Mouse (Mus musculus): ENCODE results near the gene Timm8a1.

Gene Timm8a1

GRCm38 (mm10) chrX:134541145-134541954, at the start of gene Timm8a1:
Gene Timm8a1, minus strand, starts transcription at chrX:134541865.
- peak; percentile 65 for DNase-seq (ENCODE audit: low read depth, low spot score)

DNA sequence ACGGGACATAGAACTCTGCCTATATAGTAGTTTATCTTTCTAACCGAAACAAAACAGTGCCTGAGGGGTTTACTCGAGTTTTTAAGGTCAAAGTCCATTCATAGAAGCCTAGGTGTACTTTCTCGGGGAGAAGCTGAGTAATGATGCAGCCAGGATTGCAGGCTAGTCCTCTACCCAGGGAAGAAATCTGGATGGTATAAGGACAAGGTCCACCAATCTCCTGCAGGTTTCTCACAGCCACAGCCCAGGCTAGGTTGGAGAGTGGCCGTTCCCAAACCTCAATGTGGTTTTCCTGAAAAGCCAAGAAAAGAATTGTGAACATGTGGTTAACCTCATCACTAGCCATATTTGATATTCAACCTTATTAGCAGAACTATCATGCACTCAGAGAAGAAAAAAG, 48.2 kb upstream of the Timm8a1 start:
- DNase-seq (ENCODE audit: low read depth, low spot score): no peak

- no peak for DNase-seq (ENCODE audit: low read depth, low spot score)
Measured at GRCm38 (mm10) chrX:134588997-134589396, 47.3 kb upstream of the Timm8a1 start.

DNA sequence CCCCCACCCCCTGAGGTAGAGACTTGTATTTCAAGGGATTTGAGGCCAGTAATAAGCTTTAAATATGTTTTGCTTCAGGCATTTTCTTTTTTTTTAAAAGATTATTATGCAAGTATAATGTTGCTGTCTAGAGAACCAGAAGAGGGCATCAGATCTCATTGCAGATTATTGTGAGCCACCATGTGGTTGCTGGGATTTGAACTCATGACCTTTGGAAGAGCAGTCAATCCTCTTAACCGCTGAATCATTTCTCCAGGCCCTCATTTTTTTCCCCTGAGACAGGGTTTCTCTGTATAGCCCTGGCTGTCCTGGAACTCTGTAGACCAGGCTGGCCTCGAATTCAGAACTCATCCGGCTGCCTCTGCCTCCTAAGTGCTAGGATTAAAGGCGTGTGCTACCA, 46.6 kb upstream of the Timm8a1 start:
- DNase-seq (ENCODE audit: low read depth, low spot score): peak; percentile 74

- no peak for DNase-seq (ENCODE audit: low read depth, low spot score)
Measured at GRCm38 (mm10) chrX:134586447-134586846, 44.8 kb upstream of the Timm8a1 start.

DNA sequence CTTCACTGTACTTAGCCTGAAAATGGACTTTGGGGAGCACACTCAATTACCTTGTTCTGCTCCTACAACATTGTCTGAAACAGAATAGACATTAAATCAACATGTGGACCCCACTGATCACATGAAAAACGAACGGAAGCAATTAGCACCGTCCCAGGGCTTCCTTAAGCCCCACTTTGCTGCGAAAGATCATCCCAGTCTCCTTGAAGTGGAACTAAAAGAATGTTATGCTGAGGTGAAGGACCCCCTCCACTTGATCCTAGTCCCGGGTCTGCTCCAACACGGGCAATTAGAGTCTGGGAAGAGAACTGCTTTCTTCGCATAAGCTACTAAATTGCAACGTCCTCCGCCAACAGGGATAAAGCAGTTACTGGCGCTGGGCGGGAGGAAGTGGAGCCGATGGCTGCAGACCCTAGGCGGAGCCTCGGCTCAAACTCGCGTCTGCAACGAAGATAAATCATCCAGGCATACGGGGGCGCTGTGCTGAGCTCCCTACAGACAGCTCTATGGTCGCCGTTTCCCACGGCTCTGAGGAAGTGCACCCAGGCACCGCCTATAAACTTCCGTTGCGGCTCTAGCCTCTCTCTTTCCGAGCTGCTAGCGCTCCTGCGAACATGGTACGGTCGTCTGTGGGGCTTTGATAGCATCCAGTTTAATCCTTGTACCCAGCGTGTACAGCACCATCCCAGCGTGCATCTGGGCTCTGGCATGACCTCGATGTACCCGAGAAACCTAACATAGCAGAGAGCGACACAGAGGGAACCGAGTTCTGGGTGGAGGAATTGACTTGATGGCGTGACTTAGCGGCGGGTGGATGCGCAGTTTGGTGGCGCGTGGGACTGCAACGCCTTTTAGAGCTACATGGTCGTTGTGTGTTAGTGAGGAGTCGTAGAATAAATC, 43.7 kb upstream of the Timm8a1 start, which contains the start of gene Rpl36a:
Gene Rpl36a, plus strand, starts transcription at position 552 of the 900 bp plus-strand sequence.
- DNase-seq (ENCODE audit: low read depth, low spot score): peak; percentile 95

- no peak for DNase-seq (ENCODE audit: low read depth, low spot score)
Measured at GRCm38 (mm10) chrX:134582888-134583669, 41.4 kb upstream of the Timm8a1 start, which contains the start of gene Btk. Gene Btk, minus strand, starts transcription at chrX:134583570.

DNA sequence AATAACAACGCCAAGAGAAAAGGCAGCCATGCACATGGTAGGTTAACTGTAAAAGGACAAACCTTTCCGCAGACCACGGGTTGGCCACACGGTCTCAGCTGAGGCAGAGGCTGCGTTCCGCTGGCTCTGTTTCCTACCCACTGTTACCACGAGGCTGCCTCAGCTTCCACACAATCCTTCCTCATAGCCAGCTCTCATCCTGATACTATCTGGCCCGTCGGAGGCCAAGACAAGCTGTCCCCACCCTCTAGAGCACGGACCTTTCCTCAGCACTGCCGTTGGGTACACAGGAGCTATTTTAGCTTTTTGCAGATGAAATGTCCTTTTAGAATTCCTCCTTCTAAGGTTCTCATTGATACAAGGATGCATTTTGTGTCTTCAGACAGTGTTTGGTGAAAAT, 40.6 kb upstream of the Timm8a1 start:
- DNase-seq (ENCODE audit: low read depth, low spot score): no peak

DNA sequence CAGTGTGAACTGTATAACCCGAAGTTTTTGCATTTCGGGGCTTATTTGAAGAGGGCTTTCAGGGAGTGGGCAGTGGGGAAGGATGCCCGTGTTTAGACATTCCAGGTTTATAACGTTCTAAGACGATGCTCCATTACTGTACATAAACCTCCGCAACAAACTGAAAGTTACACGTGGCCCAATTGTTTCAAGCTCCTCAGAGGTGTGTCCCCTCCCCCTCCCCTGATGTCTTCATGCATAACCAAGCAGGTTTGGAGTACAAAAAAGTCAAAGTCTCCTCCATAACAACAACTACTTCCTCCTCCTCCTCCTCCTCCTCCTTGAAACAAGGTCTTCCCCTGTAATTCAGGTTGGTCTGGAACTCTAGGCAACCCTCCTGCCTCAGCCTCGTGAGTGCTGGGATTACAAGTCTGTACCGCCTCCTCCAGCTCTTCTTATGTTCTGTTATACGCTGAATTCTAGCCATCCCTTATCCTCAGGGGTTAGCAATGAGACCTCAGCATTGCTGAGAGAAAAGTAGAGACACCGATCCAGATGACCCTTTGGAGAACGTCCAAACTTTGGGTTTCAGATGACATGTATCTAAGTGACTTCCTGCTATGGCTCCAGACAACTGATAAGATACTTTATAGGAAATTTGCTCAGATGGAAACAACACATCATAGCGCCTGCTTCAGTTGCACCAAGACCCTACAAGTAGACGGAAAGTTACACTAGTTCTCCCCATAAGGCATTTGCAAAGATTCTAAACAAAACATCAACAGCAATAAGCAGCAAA, 39.1 kb upstream of the Timm8a1 start:
- no peak for DNase-seq (ENCODE audit: low read depth, low spot score)

GRCm38 (mm10) chrX:134577896-134578295, 36.2 kb upstream of the Timm8a1 start:
- no peak for DNase-seq (ENCODE audit: low read depth, low spot score)

DNA sequence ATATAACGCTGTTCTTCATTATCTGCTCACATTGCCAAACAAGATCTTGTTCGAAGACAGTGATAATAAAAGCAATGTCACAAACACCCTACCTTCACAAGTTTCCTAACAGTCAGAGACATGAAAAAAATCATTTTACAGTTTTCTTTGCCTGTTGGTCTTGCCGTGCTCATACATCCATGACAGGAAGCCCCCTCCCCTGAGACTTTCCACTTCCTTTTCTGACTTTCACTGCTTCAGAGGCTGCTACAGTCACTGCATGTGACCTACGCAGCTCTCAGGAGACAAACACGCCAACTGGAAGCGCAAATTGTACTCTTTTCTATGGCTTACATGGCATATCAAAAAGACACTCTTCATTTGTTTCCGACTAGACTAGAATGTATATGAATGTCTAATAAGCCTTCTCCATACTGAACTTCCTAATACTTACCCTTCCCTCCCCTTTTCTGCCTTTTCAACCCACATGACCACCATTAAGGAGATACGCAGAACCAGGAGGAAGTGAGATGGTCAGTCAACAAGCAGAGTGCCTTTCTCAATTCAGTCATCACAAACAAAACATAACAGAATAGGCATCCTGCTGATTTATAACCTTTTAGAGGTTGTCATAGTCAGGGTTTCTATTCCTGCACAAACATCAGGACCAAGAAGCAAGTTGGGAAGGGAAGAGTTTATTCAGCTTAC, 25.0 kb upstream of the Timm8a1 start:
- DNase-seq (ENCODE audit: low read depth, low spot score): no peak

- no peak for DNase-seq (ENCODE audit: low read depth, low spot score)
Measured at GRCm38 (mm10) chrX:134564326-134564725, 22.7 kb upstream of the Timm8a1 start.

DNA sequence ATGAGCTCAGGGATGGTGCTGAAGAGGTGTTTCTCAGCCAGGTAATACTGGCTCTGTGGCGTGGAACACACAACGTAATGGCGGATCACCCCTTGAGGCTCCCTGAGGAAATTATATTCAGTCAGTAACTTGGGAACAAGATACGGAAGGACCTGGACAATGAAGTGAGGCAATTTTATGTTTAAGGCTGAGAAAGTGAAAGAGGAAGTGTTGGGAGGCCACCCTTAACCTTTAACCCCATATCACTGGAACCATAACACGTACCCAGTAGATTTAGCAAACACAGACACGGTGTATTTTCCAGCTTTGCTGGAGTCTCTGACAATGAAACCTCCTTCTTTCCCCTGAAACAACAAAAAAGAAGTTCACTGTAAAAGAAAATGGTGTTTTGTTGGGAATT, 12.8 kb upstream of the Timm8a1 start:
- no peak for DNase-seq (ENCODE audit: low read depth, low spot score)

GRCm38 (mm10) chrX:134553326-134553725, 11.7 kb upstream of the Timm8a1 start:
- no peak for DNase-seq (ENCODE audit: low read depth, low spot score)

GRCm38 (mm10) chrX:134550903-134551302, 9.2 kb upstream of the Timm8a1 start:
- peak; percentile 81 for DNase-seq (ENCODE audit: low read depth, low spot score)

DNA sequence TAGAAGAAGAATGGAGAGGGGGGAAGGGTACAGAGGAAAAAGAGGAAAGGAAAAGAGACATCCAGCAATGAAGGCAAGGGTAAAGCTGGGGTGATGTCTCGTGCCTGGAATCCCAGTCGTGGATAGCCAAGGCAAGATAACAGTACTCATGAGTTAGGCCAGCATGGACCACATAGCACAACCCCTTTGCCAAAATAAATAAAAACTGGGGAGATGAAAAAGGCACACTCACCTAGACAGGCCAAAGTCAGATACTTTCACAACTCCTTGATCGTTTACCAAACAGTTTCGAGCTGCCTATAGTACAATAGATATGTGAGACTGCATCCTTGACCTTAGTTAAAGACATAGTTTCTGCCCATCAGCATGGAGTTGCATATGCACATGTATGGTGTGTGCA, 5.7 kb upstream of the Timm8a1 start:
- DNase-seq (ENCODE audit: low read depth, low spot score): no peak

GRCm38 (mm10) chrX:134541955-134542308, 267 bp upstream of the Timm8a1 start:
- DNase-seq (ENCODE audit: low read depth, low spot score): no peak

GRCm38 (mm10) chrX:134540414-134541135, 1.1 kb downstream of the Timm8a1 start:
- peak; percentile 55 for DNase-seq (ENCODE audit: low read depth, low spot score)

GRCm38 (mm10) chrX:134539795-134540194, 1.9 kb downstream of the Timm8a1 start:
- DNase-seq (ENCODE audit: low read depth, low spot score): peak; percentile 52

GRCm38 (mm10) chrX:134533346-134533745, 8.3 kb downstream of the Timm8a1 start:
- DNase-seq (ENCODE audit: low read depth, low spot score): no peak
